In genomic region chr10:42958686-42959085, GRCm38 (mm10) we compare ENCODE assay signal across 9 mouse cellular contexts.
DNase-seq lines count a peak whose midpoint lies in the region; ATAC-seq and TF ChIP-seq lines count a peak whose summit lies in the region.
"Had no signal": no experiment of that assay in that cellular context is flagged by ENCODE, and none has a peak within 500 bp of the region (broad histone marks: within the 10 kb centered on the region; RNA-seq: fewer than 3 reads in every experiment).

No protein-coding gene starts in this region.

- peaks cover 15% of the 10 kb centered on the region; the same call in 1 of the 2 replicates for H3K27me3 ChIP-seq in heart, postnatal 0 days (ENCODE audit: control insufficient read depth, insufficient read depth, low read length)
- H3K27me3 ChIP-seq in embryonic facial prominence, embryonic 15.5 days, result peaks cover 6% of the 10 kb centered on the region; the same call in 1 of the 2 replicates
- no peaks in the 10 kb centered on the region for H3K27me3 ChIP-seq in hindbrain, postnatal 0 days (ENCODE audit: insufficient read depth, low read length)
- H3K27me3 ChIP-seq in midbrain, postnatal 0 days (ENCODE audit: insufficient read depth, low read length), result no peaks in the 10 kb centered on the region
- H3K27me3 ChIP-seq: CH12.LX had no signal

- H3K4me2 ChIP-seq in heart, postnatal 0 days (ENCODE audit: low read depth, low read length), result peak overlapping the region; percentile 53; the same call in 1 of the 2 replicates
- peak overlapping the region; percentile 60 for H3K4me2 ChIP-seq in embryonic facial prominence, embryonic 15.5 days (replicated peaks)
- peak overlapping the region; percentile 61 for H3K4me2 ChIP-seq in hindbrain, postnatal 0 days (ENCODE audit: low read depth, low read length)
- H3K4me2 ChIP-seq in midbrain, postnatal 0 days (ENCODE audit: low read depth, low read length, poor library complexity, severe bottlenecking), result peak overlapping the region; percentile 29

- H3K9ac ChIP-seq in heart, postnatal 0 days (replicated peaks; ENCODE audit: low read depth, low read length), result no peak overlapping the region
- H3K9ac ChIP-seq in embryonic facial prominence, embryonic 15.5 days, result no peak overlapping the region
- 0 out of 2 replicates have a peak overlapping the region, but pooled peaks have one; percentile 34 for H3K9ac ChIP-seq in hindbrain, postnatal 0 days (replicated peaks; ENCODE audit: low read length)
- H3K9ac ChIP-seq in midbrain, postnatal 0 days (replicated peaks; ENCODE audit: low read length, poor library complexity, severe bottlenecking), result no peak overlapping the region

- DNase-seq in heart, postnatal 0 days (ENCODE audit: low spot score), result no peak
- DNase-seq in heart, postnatal 36 days, result no peak
- no peak for DNase-seq in hindbrain, postnatal 0 days (ENCODE audit: low spot score)
- no peak for DNase-seq in midbrain, postnatal 0 days (ENCODE audit: low spot score)
- no peak for DNase-seq in spleen, postnatal 4 days (ENCODE audit: low spot score in 2 of 2)
- DNase-seq in gastrocnemius, adult 8-10 months (ENCODE audit: low spot score in 2 of 2), result no peak

- no peak for TF ChIP-seq EP300 in heart, postnatal 0 days (IDR thresholded peaks at IDR 0.05; ENCODE audit: low read depth)

- no peaks in the 10 kb centered on the region for H3K36me3 ChIP-seq in heart, postnatal 0 days (replicated peaks; ENCODE audit: control insufficient read depth, insufficient read depth, low read length)
- no peaks in the 10 kb centered on the region for H3K36me3 ChIP-seq in embryonic facial prominence, embryonic 15.5 days
- no peaks in the 10 kb centered on the region for H3K36me3 ChIP-seq in hindbrain, postnatal 0 days (ENCODE audit: insufficient read depth, low read length)
- no peaks in the 10 kb centered on the region for H3K36me3 ChIP-seq in midbrain, postnatal 0 days (ENCODE audit: insufficient read depth, low read length)

- intact Hi-C loops in heart, postnatal 36 days (cut with DNase I), result loop anchor here (1.0 to 5.0 kb wide), 3 partner anchors 29 to 494 kb away; no protein-coding TSS in a partner anchor

- no peak for TF ChIP-seq CTCF in heart, postnatal 0 days (IDR thresholded peaks at IDR 0.05; ENCODE audit: low read depth)
- TF ChIP-seq CTCF in hindbrain, postnatal 0 days (IDR thresholded peaks at IDR 0.05; ENCODE audit: low read depth), result no peak
- TF ChIP-seq CTCF in midbrain, postnatal 0 days (IDR thresholded peaks at IDR 0.05), result no peak

- H3K27ac ChIP-seq in heart, postnatal 0 days (ENCODE audit: low read depth), result no peak overlapping the region
- H3K27ac ChIP-seq in embryonic facial prominence, embryonic 15.5 days (replicated peaks), result no peak overlapping the region
- no peak overlapping the region for H3K27ac ChIP-seq in hindbrain, postnatal 0 days
- no peak overlapping the region for H3K27ac ChIP-seq in midbrain, postnatal 0 days (ENCODE audit: low read depth, low read length)

- no peaks in the 10 kb centered on the region for H3K4me1 ChIP-seq in heart, postnatal 0 days (ENCODE audit: control insufficient read depth, insufficient read depth)
- peaks cover 25% of the 10 kb centered on the region for H3K4me1 ChIP-seq in embryonic facial prominence, embryonic 15.5 days
- H3K4me1 ChIP-seq in hindbrain, postnatal 0 days (ENCODE audit: insufficient read depth, low read length), result 0 out of 2 replicates have a peak, but pooled peaks cover 3% of the 10 kb centered on the region
- H3K4me1 ChIP-seq in midbrain, postnatal 0 days (ENCODE audit: insufficient read depth, low read length), result no peaks in the 10 kb centered on the region

- H3K9me3 ChIP-seq in heart, postnatal 0 days (replicated peaks; ENCODE audit: control insufficient read depth, low read length), result no peaks in the 10 kb centered on the region
- H3K9me3 ChIP-seq in embryonic facial prominence, embryonic 15.5 days (replicated peaks), result no peaks in the 10 kb centered on the region
- H3K9me3 ChIP-seq in hindbrain, postnatal 0 days (ENCODE audit: low read length), result no peaks in the 10 kb centered on the region
- H3K9me3 ChIP-seq in midbrain, postnatal 0 days (ENCODE audit: low read length), result no peaks in the 10 kb centered on the region

- ATAC-seq in heart, postnatal 0 days (ENCODE audit: insufficient read depth, low read depth), result no peak
- ATAC-seq in embryonic facial prominence, embryonic 15.5 days (ENCODE audit: insufficient number of reproducible peaks, low FRiP score, low TSS enrichment, low read depth), result no peak
- ATAC-seq in hindbrain, postnatal 0 days, result no peak
- no peak for ATAC-seq in midbrain, postnatal 0 days (ENCODE audit: low FRiP score)
- no peak for ATAC-seq in frontal cortex, adult (ENCODE audit: low TSS enrichment)

- H3K4me3 ChIP-seq in heart, postnatal 0 days (ENCODE audit: low read depth, low read length), result no peak overlapping the region
- H3K4me3 ChIP-seq in embryonic facial prominence, embryonic 15.5 days (replicated peaks), result no peak overlapping the region
- peak overlapping the region; percentile 34; the same call in 1 of the 2 replicates for H3K4me3 ChIP-seq in hindbrain, postnatal 0 days (ENCODE audit: low read length)
- no peak overlapping the region for H3K4me3 ChIP-seq in midbrain, postnatal 0 days (ENCODE audit: low read depth, low read length)

- 58% methylated on average over 4 of the region's 4 CpGs for WGBS in heart, postnatal 0 days
- WGBS in embryonic facial prominence, embryonic 15.5 days, result 41% methylated on average over 4 of the region's 4 CpGs
- 47% methylated on average over 4 of the region's 4 CpGs for WGBS in hindbrain, postnatal 0 days
- WGBS in midbrain, postnatal 0 days, result 52% methylated on average over 4 of the region's 4 CpGs
